Mouse (Mus musculus) lung, postnatal 4 days (tissue): Measurements from ENCODE around the gene Nedd9.
"Not testable (repeated sequence)": the region's sequence is repeated elsewhere in the genome, so short reads cannot be mapped to it uniquely, and the experiment has no call there.

Source experiments
- DNase-seq, 2 experiments: peaks; one replicate each; pipeline ENCODE4 v3.0.0; 2021

Nedd9 gene

DNA sequence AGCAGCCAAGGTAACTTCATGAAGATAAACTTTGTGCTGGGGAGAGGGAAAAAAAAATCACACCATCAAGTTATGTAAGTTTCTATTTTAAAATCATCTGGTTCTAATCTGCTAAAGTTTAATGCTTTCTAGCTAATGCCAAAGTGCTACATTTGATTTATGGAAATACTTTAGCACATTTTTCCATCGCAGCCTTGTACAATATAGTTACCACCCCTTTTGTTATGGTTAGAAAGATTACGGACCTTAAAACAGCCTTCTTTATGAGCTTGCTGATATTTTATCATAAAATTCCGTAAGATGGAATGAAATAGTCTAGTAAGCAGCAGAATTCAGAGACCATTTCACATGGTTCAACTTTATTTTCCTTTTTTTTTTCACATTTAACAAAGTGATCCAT is 115.6 kb downstream of the Nedd9 start:
- DNase-seq, result no peak

DNA sequence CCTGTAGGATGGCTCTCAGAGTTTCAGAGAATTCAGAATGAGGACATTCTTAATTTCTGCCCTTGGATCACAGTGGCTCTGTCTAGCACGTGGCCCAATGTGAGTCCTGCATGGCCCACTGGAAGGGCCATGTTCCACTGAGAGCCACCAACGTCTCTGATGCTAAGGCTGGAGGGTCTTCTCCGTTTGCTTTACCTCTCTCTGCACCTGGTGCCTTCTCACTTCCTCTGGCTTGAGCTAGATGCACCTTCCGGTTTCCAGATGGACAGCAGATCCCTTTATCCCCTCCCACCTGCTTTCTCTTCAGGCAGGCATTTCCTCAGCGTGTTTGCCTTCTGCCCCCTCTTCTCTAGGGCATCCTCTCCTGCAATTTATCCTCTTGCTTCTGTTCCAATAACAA is 118.5 kb downstream of the Nedd9 start:
- DNase-seq, result no peak

DNA sequence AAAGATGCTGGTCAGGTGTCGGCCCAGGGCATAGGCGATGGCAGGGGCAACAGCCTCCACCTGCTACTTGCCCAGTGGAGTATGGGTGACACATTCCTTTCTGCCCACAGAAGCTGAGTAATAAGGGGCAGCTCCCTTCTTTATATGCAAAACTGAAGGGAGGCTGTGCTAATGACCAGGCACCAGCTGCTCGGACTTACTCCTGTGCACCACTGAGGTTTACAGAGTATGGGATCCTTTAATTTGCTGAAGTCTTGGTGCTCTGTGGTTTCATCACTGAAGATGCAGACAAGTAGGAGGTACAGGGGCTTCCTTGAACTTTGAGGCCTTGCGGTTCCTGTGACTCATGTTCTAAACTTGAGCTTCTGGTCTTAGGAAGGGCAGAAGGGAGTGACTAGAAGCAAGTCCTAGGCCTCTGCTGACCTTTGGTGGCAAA is 120.0 kb downstream of the Nedd9 start:
- no peak for DNase-seq

DNA sequence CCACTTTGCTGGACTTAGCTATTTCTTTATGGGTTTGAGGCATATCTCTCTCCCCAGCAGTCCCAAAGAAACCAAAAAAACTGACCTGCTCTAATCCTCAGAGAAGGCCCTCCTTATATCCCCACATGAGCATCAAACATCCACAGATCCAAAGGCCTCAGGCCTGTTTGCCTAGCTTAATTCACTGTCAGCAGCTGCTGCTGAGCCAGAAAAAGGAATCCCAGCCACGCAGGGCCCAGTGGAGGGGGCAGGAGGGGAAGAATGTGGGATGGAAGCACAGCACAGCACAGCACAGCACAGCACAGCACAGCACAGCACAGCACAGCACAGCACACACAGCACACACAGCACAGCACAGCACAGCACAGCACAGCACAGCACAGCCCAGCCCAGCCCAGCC is 120.6 kb downstream of the Nedd9 start:
- not testable (repeated sequence) for DNase-seq

DNA sequence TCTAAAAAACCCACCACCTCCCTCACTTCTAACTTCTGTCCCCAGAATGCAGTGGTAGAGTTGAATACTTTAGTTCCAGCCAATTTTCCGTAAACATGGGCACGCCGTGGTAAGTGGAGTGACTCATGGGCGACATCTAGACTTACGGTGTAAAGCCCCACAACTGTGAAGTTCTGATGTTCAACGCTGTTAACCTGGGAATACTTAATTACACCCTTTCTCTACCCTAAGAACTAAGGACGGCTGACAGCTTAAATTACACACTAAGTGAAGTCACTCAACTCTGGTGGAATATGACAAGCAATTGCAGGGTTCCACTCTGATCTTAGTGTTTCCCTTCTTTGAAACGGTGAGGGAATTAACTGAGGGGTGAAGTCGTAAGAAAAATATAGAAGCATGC is 122.9 kb downstream of the Nedd9 start:
- no peak for DNase-seq

DNA sequence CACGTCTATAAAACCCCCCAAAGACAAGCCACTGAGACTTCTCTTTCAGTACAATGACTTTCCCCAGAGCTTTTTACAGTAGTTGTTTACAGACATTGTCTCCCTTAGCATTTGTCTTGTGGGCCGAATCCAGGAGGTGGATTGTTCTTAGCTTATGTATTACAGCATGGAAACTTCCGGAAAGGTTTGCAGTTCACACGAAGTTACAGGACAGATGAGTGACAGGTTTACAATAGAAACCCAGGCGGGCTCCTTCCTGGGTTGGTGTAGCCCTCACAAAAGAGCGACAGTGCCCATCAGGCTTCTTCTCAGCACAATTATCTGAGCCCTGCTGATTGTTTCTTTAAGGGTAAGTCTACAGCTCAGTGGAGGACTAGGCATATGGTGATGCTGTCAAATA is 124.3 kb downstream of the Nedd9 start:
- DNase-seq, result peak in 1 of 2 experiments; percentile 47

DNA sequence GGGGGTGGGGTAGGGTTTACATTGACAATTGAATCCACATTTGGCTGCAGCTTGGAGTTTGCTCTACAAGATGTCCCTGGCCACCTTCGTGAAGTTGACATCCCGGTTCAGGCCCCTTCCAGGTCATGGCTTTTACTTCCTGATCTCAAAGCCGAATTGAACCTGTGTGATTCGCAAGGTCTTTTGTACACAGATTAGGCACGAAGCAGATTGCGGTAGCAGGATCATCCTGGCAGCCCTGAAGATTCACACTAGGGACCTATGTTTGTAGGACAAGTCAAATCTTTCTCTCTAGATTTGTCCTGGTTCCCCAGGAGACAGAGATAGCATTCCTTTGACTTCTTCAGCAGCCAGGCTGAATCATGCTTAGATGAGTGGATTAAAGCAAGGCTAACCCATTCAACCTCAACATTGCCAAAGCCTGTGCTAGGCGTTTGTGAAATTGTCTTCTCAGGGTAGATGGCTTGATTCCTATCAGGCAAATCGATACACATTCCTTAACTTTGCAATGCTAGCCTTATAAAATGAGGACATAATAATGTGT is 126.8 kb downstream of the Nedd9 start:
- DNase-seq, result no peak

DNA sequence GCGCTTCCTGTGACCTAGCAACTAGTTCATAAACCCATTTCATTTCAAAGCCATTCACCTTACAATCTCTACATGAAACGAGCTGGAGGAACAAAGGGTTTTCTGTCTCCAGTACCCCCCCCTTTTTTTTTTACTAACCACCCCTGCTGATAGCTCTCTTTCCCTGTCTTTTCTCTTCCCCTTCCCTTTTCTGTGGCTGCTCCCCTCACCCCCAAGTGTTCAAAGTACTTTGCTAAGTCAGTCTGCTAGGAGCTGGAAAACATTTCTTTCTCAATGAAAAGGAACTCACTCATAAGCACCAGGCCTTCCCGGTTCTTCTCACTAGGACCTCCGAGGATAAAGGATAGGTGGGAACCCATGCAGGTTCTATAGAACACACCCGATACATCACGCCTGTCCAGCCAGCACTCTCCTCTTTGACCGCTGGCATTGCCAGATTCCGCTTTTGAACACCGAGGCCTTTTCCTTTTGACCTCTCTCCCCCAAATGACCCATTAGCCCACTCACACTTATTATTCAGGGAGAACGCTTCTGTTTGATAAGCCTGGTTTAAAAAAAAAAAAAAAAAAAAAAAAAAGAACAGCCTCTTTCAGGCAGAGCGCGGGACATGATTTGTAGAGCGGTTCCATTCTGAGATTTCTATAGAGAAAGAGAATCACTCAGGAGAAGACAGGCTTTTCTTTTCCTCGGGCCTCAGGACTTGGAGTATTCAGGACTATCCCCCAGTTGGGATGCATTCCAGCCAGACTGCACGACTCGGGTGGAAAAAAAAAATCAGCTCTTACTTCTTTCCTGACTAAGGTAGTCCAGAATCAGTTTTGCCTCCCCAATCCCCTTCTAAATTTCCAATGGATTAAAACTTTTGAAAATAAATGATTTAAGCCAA is 127.6 kb downstream of the Nedd9 start:
- no peak for DNase-seq

DNA sequence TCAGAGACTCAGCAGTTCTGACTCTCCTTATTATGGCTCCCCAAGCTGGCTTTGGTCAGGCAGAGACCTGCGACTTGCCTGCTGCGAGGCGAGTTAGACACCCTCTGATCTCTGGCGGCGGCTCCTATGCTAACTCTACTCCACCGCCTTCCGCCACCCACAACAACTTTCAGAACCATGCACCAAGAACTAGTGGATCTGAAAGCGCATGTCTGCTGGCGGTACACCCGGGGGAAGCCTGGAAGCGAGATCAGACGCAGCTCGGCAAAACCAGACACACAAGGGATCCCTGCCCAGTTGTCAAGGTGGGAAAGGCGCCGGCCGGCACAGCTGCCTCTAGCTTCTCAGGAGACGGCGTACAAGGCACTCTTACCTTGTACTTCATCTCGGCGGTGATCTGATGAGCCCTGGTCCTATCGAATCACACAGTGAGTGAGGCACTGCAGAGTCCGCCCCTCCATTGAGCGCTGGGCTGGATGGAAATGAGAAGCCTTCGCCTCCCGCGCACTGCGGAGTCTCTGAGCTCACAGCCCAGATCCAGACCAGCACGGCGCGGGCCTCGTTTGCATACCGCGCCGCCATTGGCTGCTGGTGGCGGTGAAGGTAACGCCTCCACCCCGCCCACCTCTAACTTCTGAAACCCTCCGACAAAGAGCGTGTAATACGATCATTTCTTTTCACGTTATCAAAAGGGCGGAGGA is 128.5 kb downstream of the Nedd9 start:
- DNase-seq, result peak; percentile 95 to 97

DNA sequence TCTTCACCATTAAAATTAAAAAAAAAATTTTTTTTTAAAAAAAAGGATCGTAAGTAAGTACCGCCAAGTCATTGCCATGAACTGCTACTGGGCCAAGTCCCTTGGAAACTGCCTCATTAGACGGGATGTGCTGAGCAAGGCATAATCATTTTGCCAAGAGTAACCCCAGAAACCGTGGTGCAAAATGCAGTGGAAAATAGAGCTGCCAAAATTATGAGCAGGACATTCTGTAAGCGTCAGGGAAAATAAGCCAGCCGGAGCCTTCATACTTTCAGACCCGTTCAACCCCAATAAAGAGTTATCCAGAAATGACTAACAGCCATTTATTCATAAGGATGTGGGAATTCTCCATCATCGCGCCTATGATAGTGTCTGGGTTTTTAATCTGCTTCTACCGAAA is 129.2 kb downstream of the Nedd9 start:
- peak in 1 of 2 experiments; percentile 37 for DNase-seq

DNA sequence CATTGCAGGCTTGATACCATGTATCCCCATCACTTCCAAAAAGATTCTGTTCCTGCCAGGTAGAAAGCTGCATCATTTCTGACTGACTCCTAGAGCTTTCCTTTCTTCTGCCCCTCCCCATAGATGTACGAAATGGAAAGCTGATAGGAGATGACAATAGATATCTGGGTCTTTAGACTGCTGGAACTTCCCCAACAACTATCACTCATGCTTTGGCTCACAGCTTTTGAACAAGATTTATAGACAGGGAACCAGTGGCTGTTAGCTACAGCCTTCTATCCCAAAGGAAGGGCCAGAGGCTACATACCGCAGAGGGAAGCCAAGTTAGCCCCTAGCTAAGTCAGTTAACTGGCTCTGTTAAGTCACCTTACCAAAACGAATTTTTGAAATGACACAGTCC is 129.6 kb downstream of the Nedd9 start:
- no peak for DNase-seq

DNA sequence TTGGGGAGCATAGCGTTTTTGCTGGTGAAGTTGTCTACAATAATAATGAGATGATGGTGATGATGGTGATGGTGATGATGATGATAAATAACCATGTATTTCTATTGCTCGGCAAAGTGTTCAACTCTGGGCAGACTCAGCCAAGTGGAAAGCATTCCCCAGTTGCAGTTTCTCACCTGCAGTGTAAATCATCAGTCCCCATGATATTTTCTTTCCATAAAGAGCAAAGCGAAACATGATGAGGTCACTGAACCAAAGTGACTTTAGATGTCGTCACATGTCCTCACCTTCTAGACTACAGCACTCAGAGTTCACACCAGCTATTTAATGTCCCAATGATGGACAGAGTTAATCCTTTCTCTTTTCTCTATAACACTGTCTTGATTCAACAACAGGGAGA is 130.0 kb downstream of the Nedd9 start:
- DNase-seq, result no peak

DNA sequence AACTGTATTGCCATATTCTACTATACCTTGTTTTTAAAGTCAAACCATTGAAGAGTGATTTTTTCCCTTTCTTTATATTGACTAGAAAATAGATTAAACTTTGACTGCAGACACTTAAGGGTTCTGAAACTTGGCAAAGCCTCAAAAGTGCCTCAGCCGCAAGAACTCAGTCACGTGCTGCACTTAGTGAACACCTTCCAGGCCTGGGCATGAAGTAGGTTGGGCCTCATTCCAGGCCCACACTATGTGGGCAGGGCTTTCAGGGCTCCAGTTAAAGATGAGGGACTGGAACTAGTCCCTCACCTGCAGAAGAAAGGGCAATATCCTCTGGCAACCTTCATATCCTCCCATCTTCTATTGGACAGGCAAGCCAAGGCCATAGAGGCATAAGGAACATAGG is 131.6 kb downstream of the Nedd9 start:
- peak; percentile 55 to 80 for DNase-seq

DNA sequence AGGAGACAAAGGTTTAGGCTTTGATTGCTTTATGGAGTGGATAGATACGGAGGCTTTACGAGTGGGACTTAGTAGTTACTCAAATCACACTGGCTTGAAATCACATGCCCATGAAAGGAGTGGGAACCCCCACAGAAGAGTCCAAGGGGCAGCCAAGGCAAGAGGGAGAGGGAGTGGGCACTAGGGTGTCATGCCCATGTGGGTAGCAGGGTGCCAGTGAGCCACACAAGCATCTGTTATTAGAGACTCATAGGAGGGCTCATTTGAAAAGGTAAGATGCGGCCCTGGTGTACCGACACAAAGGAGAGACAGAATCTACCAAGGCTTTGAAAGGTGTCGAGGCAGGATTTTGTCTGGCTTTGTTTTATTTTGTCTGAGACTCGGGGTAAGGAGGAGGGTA is 132.6 kb downstream of the Nedd9 start:
- peak in 1 of 2 experiments; percentile 22 for DNase-seq

DNA sequence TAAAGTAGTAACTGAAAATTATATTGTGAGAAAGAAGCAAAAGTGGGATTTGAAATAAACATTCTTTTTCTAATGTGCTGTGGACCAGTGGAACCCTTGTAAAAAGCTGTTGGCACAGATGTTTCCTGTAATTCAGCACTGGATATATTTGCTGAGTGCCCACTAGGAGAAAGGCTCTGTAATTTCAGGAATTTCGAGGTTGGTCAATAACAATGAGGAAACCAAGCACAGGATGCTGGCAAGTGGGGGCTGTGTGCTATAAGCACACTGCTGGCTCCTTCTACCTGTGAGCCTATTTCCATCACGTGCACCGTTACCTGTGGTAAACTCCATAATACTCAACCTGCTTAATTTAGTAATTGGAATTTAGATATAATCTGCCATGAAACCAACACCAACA is 133.5 kb downstream of the Nedd9 start:
- DNase-seq, result peak in 1 of 2 experiments; percentile 42

DNA sequence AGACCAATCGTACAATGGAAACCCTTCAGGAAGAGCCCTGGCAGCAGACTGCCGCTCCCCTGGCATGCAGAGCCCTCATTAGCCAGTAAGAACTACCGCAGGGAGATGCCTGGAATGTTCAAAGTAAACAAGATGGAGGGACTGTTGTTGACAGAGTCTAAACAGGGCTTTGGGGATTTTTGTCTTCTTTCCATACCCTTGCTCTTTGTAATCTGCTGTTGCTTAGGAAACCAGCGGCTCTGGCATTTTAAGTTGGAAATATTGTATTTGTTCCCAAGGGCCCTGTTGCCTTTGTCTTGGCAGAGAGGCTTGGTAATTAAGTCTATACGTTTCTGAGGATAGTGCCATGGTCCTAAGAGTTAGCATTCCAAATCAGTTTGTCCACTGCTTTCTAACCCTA is 134.8 kb downstream of the Nedd9 start:
- peak; percentile 51 to 77 for DNase-seq

DNA sequence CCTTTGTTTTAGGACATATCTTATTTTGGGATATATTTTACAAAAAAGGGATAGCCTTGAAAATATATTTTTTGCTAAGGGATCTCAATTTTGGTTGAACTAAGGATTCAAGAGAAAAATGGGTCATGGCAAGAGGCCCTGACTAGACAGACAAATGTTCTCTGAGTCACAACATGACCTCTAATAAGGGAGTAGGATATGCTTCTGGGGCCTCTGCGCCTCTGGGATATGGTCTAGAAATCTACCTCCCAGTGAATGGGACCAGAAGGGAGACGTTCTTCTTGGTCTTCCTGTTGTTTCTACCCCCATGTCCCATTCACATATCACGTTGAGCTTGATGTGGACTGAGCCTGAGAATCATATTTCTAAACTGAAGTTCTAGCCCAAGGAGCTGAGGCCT is 136.6 kb downstream of the Nedd9 start:
- DNase-seq, result no peak

DNA sequence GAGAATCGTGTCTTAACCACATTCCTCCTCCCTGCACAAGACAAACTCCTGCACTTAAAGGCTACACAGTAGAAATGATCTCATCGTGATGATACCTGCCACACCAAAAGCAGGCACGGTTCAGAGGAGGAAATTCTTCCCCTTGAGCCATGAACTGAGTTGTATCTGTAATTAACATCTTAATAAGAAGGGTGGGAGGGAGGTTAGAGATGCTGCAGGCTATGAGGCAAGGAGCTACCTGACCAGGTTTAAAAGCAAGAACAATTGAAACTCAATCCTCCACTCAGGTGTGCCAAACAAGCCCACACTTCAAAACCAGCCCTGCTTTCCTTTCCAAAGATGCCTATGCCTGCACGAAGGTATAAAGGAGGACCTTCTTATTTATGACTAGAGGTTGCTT is 137.4 kb downstream of the Nedd9 start:
- DNase-seq, result no peak

DNA sequence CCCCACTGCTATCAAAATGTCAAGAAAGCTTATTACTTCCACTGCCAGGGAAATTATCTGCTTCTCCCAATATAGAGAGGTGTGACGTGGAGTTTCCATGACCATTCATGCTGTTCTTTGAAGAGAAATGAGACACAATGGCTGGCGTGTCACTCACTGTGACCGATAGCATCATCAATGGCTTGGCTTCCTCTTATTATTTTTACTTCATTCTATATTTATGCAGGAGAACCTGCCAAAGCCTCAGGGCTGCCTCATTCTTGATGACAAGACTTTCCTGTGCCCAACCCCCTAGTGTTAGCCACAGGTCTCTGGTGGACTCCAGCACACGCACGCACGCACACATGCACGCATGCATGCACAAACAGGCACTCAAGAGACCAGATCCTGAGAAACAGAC is 141.4 kb downstream of the Nedd9 start:
- peak; percentile 32 to 64 for DNase-seq

DNA sequence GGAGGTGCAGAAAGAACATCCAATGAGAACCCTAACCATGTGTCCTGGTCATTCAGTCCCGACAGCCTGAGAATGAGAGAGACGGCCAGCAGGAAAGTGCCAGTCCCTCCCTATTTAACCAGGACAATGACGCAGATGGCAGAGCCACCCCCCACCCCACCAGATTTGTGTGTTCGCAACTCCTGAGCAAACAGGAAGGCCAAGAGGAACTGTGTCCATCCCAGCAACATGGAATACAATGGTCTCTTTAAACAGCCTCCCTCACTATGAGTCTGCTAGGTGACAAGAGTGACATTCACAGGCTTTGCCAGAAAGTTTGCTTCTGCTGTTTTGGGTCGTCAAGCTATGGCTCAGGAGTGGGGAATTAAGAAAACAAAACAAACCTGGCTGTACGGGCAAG is 141.9 kb downstream of the Nedd9 start:
- DNase-seq, result peak; percentile 51 to 66

DNA sequence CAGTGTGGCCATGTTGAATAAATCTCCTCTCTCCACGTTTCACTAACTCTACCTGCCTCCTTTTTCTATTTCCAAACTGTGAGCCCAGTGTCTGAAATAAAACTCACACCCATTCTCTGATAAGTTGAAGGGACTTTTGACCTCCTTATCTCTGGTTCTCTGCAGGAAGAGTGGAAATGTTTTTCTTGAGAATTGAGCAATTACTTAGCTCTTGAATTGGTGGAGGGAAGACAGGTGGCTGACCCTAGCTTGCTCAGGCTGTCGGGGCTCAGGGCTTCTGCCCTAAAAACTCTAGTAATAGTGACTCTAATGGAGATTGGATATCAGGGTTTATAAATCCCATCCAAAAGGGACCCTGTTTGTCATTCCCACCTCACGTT is 143.3 kb downstream of the Nedd9 start:
- DNase-seq, result no peak

DNA sequence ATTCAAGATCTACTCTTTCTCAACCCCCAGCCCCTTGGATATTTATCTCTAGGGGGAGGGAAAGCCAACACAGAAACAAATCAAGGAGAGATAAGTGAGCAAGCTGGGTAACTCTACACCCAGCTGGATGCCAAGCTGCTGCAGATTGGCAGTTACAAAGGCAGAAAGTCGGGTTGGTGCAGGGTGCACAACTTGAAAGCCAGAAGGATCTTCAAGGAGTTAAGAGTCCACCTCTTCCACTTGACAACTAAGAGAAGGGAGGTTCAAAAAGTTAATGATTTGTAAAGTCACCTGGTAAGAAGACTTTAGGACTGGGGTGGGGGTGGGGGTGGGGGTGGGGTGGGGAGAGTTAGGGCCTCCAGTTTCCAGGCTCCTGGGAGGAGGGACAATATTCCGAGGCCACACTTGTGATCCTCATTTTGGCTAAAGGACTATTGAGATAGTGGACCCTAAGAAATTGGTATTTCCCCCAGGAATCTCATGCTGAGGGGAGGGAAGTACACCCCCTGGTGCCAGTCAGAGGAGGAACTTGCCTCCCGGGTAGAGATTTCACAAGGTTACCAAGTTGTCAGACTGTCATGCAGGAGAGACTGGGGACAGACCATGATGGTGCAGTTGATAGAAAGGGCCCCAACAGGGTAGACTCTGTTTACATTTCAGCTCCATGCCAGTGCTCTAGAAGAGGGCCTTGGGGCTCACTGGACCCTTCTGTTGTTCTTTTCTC is 143.8 kb downstream of the Nedd9 start:
- peak; percentile 53 to 77 for DNase-seq

DNA sequence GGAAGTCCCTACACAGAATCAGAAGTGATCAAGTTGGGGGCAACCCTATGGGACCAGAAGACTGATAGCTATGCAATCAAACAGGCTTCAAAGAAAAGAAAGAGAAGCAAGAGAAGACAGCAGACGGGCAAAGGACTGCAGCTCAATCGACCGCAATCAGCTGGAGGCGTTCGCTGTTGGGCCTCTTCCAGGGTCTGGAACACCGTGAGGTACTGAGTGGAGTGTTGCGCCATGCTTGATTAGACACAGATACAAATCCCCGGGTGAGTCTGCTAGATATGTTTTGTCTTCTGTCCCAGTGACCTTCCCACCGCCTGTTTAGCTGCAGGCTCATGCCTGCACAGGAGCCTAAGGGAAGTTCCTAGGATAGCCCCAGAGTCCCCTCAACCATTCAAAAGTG is 145.7 kb downstream of the Nedd9 start:
- no peak for DNase-seq
